Mouse (Mus musculus) T-helper 17 cell (primary cell): ENCODE data around the gene Pnpla2.

ENCODE experiments used
- in situ Hi-C, 2 experiments: fragments of 300-600 bp; cut with MboI, MseI; formaldehyde crosslinking; loops; 1 replicate in 1 of 2; 2 replicates in 1 of 2; pipeline ENCODE4 v1.15.1; 2025; ENCODE audit warnings: high pct_unique_total_duplicates in 2 of 2

Pnpla2 gene

DNA sequence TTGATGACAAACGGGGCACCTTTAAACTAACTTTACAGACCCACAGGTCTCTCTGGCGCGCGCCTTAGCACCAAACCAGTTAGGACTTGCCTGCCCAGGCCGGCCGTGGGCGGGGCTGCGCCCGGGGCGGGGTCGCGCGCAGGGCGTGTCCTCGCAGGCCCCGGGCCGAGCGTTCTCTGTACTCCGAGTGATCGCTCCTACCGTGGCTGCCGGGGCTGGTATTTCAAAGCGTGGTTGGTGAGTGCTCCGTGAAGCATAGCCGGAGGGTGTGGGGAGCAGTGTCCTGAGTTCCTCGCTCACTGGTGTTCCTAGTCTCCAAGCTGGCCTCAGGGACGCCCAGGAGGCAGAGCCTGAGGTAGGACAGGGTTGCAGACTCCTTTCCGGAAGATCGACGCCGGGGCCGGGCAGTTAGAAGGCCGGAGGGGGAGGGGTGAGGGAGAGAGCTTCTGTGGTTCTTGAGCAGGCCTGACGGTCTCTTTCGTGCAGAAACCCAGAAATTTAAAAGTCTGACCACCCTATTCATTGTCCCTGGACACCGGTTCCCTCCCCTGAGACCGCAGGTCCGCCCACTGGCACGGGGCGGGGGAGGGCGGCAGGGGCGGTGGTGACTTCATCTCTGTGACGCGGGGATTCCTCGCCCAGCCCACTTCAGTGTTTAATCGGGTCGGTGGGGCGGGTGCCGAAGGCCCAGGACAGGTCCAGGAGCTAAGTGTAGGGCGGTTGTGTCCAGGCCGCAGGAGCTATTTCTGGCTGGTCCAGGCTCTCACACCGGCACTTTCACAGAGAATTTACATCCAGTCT, 12.4 kb downstream of the Pnpla2 start, which contains the start of gene Cd151:
Gene Cd151 (plus strand): TSS at position 163 of the 801 bp plus-strand sequence.
- in situ Hi-C loops: no loop called here

DNA sequence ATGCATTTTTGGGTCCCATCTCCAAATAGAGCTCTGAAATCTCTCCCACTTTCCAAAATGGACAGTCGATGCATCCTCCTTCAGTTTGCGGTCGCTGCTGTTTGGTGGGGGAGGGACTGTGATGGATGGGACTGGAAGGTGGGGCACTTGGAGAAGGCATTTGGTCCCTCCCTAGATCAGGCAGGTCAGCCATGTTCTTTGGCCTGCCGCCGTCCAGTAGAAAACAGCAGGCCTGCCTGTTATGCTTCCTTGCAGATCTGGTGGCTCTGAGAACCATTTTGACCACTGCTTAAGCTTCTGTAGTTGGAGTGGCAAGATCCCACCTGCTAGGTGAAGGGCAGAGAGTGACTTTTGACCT, 13.1 kb downstream of the Pnpla2 start:
- in situ Hi-C loops: no loop called here

DNA sequence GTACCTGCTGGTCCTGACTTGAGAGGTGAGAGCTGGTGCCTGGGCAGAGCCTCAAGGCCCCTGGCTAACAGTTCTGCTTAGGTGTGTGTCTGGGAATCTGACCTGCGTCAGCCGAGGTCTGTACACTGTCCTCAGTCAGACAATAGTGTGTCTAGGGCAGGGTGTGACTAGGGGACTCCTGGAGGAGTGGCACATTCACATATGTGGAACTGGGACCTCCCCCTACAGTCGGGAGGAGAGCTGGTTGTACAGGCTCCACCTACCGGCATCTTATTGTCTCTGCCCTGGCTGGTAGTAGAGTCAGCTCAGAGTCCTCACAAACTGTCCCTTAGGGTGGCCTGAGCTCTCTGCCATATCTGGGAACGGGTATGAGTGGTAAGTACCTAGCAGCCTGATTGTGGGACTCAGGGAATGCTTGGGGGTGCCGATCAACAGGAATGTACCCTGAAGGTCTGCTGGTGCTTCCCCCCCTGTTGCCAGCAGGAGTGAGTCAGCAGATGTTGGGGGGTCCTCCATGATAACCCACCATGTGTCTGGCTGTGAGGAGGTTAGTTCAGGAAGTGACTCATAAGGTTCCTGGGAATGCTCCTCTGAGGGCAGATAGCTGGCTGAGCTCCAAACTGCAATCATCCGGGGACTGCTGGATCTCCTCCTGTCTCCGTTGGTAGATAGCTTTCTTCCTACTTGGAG, 13.7 kb downstream of the Pnpla2 start:
- in situ Hi-C loops: no loop called here

DNA sequence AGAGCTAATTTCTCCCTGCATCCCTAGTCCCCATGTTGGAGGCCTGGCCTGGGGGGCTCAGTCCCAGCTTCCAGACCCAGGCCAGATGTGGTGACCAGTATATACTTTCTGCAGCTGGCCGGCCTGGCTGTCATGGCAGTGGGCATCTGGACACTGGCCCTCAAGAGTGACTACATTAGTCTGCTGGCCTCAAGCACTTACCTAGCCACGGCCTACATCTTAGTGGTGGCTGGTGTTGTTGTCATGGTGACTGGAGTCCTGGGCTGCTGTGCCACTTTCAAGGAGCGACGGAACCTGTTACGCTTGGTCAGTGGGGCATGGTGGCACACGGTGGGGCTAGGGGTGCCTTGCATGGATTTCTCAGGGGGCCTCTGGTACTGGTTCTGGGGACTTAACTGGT, 14.4 kb downstream of the Pnpla2 start:
- in situ Hi-C loops: no loop called here

DNA sequence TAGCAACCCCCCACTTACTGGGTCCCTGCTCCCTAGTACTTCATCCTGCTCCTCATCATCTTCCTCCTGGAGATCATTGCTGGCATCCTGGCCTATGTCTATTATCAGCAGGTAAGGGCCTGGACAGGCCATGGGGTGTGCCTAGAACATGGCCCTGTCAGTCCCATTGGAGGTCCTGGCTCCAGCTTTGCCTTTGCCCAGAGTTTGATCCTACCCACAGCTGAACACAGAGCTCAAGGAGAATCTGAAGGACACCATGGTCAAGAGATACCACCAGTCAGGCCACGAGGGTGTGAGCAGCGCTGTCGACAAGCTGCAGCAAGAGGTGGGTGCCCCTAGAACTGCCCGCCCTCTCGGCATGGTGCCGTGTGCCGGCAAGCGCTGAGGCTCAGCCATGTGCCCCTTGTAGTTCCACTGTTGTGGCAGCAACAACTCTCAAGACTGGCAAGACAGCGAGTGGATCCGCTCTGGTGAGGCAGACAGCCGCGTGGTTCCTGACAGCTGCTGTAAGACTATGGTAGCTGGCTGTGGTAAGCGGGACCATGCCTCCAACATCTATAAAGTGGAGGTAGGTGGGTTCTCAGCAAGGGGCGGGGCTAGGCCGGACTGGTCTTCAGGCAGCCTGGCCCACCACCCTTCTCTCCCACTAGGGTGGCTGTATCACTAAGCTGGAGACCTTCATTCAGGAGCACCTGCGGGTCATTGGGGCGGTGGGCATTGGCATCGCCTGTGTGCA, 15.1 kb downstream of the Pnpla2 start:
- in situ Hi-C loops: no loop called here

DNA sequence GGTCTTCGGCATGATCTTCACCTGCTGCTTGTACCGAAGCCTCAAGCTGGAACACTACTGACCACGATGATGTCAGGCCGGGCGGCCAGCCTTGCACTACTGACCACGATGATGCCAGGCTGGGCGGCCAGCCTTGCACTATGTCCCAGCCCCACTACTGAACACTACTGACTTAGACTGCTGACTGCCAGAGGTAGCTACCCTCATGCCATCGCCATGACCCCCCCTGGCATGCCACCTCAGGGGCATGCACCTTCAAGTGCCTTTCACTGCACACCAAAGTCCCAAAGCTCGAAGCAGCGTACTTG, 15.6 kb downstream of the Pnpla2 start:
- in situ Hi-C loops: no loop called here

DNA sequence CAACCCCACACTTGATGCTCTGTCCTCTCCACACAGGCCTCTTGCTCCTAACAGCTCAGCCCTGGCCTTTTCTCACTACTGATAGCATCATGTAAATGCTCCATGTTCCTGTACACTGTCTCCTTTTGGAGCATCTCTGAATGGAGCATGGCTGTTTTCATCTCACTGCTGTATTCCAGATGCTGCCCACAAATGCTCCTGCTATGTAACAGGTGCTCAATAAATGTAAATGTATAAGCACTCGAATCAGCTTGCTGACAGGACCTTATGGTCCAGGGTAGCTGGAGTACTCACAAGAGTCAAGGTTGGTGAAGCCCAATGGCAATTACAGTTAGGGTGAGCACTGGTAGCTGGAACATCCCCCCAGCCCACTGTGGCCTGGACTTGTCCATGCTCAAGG, 16.2 kb downstream of the Pnpla2 start:
- in situ Hi-C loops: no loop called here

DNA sequence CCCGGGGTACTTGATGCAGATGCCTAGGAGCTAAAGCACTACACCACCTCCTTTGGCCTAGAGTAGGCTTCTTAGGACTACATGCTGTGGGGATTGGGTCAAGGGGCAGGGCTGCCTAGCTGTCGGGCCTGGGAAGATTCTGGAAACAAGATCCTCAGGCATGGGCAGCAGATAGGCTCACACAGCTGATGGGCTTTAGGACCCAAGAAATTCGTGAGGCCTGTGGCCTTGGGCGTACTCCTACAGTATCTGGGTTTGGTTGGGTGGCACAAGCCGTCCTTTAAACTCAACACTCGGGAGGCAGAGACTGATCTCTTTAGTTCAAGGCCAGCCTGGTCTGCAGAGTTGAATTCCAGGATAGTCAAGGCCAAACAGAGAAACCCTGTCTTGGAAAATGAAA, 17.2 kb downstream of the Pnpla2 start:
- in situ Hi-C loops: no loop called here

DNA sequence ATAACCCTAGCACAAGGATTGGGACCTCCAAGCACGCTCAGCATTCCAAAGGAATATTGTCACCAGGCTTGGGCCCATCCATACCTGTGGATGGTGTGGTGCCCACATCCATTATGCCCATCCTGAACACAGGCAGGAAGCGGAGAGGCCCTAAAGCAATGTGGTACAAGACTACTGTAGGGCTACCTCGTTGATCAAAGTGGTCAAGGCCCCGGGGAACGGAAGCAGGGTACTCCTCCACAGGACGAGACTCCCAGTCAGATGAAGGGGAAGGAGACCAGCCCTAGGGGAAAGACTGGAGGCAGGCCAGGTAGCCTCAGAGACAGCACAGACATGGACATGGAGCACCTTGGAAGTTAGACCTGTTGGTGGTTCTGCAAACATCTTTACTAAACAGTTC, 17.8 kb downstream of the Pnpla2 start:
- in situ Hi-C loops: no loop called here

DNA sequence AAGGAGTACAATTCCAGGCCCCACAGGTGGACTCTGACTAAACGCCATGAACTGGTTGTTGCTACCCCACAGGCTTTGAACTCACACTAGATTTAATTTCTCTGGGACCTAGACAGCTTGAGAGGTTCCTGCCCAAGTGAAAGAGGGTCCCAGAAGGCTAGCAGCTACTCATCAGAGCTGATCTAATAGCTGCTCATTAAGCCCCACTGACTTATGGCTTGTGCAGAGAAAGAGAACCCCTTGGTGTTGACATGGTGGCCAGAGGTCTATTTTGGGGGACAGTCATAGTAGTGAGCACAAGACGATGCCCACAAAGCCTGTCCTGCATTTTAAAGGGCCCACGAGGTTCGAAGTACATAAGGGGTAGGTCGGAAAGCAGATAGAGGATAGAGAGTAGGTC, 19.2 kb downstream of the Pnpla2 start:
- in situ Hi-C loops: no loop called here

DNA sequence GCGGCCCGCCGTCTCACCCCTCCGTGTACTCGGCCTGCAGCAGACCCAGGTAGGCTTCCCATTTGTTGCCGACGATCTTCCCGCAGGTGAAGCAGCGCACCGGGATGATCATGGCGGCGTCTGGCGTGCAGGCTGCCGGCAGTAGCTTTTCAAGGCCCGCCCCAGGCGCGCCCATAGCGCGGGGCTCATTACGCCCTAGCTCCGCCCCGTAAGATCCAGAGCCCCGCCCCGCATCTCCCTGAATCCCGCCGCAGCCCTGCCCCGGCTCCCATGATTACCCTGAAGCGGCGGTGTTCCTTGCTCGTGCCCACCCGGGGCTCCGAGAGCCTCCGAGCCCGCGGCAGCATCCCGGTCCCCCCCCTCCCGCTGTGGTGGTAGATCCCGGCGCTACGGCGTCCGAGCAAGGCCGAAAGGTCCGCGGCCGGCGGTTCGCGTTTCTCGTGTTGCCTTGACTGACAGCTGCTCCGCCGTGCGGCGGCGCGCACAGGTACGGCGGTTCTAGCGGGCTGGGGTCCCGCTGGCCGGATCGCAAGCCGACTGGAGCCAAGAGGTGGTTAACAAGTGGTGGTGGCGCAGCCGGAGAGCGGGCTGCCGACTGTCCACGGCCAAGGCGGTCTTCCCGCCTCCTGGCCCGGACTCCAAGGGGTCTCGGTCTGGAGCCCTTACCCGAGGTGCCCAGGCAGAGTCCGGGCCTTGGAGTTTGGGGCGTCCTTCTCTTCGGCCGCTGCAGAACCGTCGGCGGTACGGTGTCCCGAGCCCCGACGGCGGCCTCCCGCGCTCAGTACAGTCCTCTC, 20.2 kb downstream of the Pnpla2 start, which contains the start of the genes Polr2l and Tspan4:
Gene Polr2l (minus strand): TSS at position 122 of the 794 bp plus-strand sequence.
Gene Tspan4 (plus strand): TSS at position 230 of the 794 bp plus-strand sequence.
- in situ Hi-C loops: loop anchor here in 1 of 2 experiments (5.0 kb wide), 1 partner anchor 427 kb away; no protein-coding TSS in a partner anchor

DNA sequence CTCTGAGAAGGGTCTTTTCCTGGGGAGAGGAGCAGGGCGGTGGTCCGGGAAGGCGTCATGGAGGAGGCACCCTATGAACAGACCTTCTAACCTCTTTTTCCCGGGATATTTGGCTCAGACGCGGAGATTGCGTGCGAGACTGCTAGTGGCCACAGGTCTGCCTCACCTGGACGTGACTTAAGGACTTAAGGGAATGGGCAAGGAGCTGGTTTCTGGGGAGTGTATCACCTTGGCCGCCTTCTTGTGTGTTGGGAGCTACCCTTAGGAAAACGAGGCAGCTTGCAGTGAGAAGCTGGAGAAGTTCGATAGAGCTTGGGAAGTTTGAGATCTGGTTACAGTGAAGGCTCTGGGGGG, 20.8 kb downstream of the Pnpla2 start:
- in situ Hi-C loops: loop anchor here in 1 of 2 experiments (5.0 kb wide), 1 partner anchor 427 kb away; no protein-coding TSS in a partner anchor

DNA sequence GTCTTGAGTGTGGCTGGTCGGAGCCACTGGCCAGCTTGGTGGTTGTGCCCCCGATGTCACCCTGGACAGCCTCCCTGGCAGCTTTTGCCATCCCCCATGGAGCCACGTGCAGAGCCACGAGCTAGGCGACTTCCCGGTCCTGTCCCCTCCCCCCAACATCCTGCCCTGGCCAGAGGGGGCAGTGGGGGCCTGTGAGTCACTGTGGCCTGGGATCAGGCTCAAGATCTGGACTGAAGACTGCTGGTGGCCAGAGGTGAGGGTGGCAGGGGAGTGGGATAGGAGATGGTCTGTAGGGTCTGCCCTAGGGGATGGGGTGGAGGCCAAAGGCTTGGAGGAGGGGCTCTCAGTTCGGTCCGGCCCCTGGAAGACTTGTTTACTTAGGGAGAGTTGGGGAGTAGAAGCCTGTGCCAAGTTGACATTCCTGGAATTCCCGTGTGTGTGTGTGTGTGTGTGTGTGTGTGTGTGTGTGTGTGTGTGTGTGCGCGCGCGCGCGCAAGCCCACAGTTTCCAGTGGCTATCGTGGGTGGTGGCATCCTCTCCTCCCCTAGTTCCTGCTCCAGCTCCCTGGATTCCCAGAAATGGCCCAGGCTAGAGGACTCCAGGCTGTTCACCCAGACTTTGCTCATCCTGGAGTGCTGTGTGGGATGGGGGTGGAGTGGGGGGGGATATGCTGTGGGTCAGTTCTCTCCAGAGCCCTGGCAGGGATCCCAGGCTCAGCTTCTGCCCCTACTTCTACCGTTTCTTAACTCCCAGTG, 21.4 kb downstream of the Pnpla2 start:
- in situ Hi-C loops: loop anchor here in 1 of 2 experiments (5.0 kb wide), 1 partner anchor 426 kb away; no protein-coding TSS in a partner anchor

DNA sequence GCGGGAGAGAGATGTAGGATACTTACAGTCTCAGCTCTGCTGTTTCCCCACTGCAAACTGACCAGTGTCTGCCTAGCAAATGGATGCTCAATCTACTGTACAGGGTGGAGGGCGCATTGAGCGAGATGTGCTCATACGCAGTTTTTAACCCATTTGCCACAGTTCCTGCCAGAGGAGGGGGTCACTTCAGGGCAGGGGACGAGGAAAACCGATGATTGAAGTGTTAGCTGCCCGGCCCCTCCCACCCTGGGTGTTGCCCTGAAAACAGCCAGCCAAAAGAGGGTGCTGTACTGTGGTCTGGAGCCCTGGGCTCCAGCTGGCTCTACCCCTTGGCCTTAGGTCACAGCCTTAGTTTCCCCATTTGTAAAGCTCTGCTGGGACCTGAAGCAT, 22.0 kb downstream of the Pnpla2 start:
- in situ Hi-C loops: loop anchor here in 1 of 2 experiments (5.0 kb wide), 1 partner anchor 425 kb away; no protein-coding TSS in a partner anchor

DNA sequence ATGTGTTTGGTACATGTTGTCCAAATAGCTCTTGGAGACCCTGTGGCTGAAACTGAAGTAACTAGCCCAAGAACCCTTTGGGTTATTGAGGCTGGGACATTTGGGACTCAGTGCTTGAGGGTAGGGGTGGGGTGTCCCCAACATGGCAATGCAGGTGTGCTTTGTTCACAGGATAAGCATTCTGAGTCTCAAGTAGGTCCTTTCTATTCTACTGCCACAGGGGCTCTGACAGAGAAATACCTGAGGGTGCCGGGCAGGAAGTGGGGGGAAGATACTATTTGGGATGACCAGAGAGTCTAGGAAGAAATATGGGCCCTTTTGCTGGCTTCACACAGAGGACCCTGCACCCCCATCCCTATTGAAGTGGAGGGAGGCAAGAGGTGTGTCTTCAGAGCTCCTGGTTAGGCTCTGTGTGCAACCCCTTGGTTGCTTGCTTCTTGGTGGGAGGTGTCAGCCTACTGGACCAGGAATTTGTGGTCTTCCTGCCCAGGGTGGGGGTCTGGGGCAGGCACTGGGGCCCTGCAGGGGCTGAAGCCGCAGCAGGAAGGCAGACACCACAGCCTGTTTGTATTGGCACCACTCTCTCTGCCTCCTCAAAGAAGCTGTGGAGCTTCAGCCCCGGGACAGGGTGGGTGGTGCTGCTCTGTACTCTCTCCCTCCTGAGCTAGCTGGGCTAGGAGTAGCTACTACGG, 22.7 kb downstream of the Pnpla2 start:
- in situ Hi-C loops: loop anchor here in 1 of 2 experiments (5.0 kb wide), 1 partner anchor 425 kb away; no protein-coding TSS in a partner anchor

DNA sequence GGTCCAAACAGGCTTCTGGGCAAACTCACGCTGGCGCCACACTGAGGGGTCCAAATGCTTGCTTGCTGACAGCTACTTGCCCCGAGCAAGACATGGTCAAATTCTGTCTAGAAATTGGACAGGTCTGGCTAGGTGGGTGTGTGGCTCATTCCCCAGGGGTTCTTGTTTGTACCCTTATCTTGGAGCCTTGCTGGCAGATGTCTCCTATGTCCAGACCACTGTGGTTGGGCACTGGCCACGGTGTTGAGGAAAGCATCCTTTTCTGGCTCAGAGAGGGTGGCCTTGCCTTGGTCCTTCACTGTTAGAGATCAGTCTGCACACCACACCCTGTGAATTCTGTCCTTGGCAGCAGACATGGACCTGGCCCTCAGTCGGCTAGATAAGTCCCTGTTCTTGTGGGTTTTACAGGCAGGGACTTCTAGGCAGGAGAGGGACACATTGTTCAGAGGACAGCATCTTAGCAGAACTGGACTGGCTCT, 23.3 kb downstream of the Pnpla2 start:
- in situ Hi-C loops: loop anchor here in 1 of 2 experiments (5.0 kb wide), 1 partner anchor 424 kb away; no protein-coding TSS in a partner anchor

DNA sequence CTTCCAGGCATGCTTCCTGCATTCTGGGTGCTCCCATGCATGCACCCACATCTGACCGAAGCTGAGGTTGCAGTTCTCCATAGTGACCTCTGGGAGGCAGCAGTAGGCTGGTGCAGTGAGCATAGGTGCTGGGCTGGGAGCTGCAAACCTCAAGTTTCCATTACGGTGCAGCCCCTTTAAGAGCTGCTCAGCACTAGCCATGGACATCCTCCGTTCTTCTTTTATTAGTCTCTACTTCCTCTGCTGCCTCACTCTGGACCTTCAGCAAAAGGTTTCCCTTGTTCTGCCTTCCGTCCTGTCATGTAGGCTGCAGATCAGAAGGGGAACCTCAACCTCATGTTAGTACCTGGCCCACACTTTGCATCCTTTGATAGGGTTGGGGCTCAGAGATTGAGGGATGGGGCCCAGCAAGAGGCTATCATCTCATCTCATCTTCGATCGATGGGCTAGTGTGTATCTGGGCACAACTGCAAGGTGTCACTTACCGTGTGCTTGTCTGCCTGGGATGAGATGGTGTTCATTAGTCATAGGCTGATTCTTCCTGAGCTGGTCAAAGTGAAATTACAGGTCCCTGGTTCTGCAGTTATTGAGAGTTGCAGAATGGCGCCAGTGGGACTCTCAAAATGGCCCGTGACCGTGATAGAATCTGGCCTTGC, 26.0 kb downstream of the Pnpla2 start:
- in situ Hi-C loops: loop anchor here (5.0 kb wide), 2 partner anchors 186 to 191 kb away; no protein-coding TSS in a partner anchor

DNA sequence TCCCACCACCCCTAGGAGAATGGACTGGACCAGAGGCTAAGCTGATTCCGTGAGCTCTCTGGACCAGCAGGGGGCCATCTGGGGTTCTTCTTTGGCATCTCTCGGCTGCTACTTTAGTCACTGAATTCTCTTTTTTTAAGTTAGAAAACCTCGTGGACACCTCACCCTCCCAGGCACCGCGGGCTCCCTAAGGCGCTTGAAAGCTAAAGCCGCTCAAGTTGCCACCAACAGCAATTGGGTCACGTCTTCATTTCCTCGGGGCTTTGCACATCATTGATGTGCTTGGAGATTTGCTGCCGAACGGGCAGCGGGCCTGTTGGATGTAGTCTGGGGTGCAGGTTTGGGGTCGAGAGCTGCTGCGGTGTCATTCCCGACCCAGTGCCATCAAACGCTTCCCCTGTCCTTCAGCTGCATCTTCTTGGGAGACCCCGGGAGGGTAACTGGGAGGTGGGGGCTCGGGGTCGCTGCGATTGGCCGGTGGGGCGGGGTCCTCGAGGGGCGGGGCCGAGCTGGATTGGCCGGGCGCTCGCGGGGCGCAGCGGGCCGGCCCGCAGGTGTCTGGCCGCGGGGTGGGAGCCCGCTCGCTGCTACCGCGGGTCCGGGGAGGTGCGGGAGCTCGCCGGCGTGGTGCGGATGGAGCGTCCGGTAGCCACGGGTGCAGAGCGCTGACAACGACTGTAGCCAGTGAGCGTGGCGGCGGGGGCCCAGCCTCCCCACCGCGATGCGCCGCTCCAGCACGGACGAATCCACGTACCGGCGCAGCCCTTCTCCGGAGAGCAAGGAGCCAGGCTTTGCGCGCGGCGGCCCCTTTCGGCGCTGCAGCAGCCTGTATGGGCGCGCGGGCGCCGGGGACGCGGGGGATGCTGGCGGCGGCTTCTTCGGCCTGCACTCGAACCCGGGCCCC, 26.8 kb downstream of the Pnpla2 start:
- in situ Hi-C loops: loop anchor here (5.0 kb wide), 2 partner anchors 186 to 191 kb away; no protein-coding TSS in a partner anchor
